Mouse (Mus musculus) embryo, embryonic 10.5 days (tissue): ENCODE results near the gene Fbxo2.
"Not testable (repeated sequence)": the region's sequence is repeated elsewhere in the genome, so short reads cannot be mapped to it uniquely, and the experiment has no call there.

Experiments
- DNase-seq: peaks from one replicate; pipeline ENCODE4 v3.0.0-alpha.2; 2015; ENCODE audit warnings: low spot score

Fbxo2 gene

GRCm38 (mm10) chr4:148174495-148174862, 14.1 kb downstream of the Fbxo2 start:
- no peak for DNase-seq

GRCm38 (mm10) chr4:148176603-148177002, 16.2 kb downstream of the Fbxo2 start:
- not testable (repeated sequence) for DNase-seq

GRCm38 (mm10) chr4:148177716-148178115, 17.3 kb downstream of the Fbxo2 start:
- DNase-seq: no peak

- DNase-seq: no peak
Measured at GRCm38 (mm10) chr4:148181483-148181882, 21.1 kb downstream of the Fbxo2 start.

GRCm38 (mm10) chr4:148182363-148182762, 21.9 kb downstream of the Fbxo2 start:
- DNase-seq: no peak

GRCm38 (mm10) chr4:148184564-148184963, 24.1 kb downstream of the Fbxo2 start:
- no peak for DNase-seq

- no peak for DNase-seq
Measured at GRCm38 (mm10) chr4:148185819-148186218, 25.4 kb downstream of the Fbxo2 start.

GRCm38 (mm10) chr4:148188767-148189166, 28.3 kb downstream of the Fbxo2 start:
- DNase-seq: not testable (repeated sequence)

GRCm38 (mm10) chr4:148192707-148193245, 32.4 kb downstream of the Fbxo2 start:
- DNase-seq: no peak

- no peak for DNase-seq
Measured at GRCm38 (mm10) chr4:148194400-148194799, 34.0 kb downstream of the Fbxo2 start.

- DNase-seq: no peak
Measured at GRCm38 (mm10) chr4:148198721-148199120, 38.3 kb downstream of the Fbxo2 start.

GRCm38 (mm10) chr4:148203557-148203956, 43.1 kb downstream of the Fbxo2 start:
- no peak for DNase-seq

GRCm38 (mm10) chr4:148204061-148204872, 43.8 kb downstream of the Fbxo2 start:
- DNase-seq: no peak

GRCm38 (mm10) chr4:148204873-148205232, 44.4 kb downstream of the Fbxo2 start:
- no peak for DNase-seq

GRCm38 (mm10) chr4:148214460-148215136, 54.2 kb downstream of the Fbxo2 start:
- DNase-seq: no peak

GRCm38 (mm10) chr4:148215264-148215900, 55.0 kb downstream of the Fbxo2 start:
- no peak for DNase-seq
